Mouse (Mus musculus) cerebellum, postnatal 25 days (tissue): ENCODE data around the gene Serpina16.
A peak's percentile ranks its signal among the peaks of the same experiment; 100 is the strongest.

Source experiments
- DNase-seq, 2 experiments: peaks; one replicate each; pipeline ENCODE4 v3.0.0; 2021; ENCODE audit warnings: mixed read lengths in 2 of 2

Serpina16 gene

GRCm38 (mm10) chr12:103656848-103657626 lies 18.9 kb downstream of the Serpina16 start, which contains the start of gene Serpina6:
Serpina6 (minus strand) TSS chr12:103657212.
- DNase-seq: no peak

- DNase-seq: no peak
Measured at GRCm38 (mm10) chr12:103655123-103656044, 20.6 kb downstream of the Serpina16 start.

DNA sequence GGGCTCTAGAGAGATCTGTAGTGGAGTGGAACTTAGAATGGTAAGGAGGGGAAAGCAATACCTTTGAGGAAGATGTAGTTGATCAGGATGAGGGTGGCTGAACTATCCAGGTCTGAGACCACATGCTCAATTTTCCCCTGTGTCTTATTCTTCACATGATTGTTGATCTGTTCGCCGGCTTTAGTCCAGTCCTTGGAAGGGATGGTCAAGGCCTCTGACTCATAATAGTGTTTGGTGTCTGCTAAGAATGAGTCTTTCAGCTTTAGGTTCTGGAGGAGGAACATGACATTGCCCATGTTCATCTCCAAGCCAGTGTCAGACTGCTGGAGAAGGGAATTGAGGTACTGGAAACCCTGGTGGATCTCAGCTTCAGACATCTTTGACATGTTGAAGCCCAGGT lies 22.1 kb downstream of the Serpina16 start:
- no peak for DNase-seq

DNA sequence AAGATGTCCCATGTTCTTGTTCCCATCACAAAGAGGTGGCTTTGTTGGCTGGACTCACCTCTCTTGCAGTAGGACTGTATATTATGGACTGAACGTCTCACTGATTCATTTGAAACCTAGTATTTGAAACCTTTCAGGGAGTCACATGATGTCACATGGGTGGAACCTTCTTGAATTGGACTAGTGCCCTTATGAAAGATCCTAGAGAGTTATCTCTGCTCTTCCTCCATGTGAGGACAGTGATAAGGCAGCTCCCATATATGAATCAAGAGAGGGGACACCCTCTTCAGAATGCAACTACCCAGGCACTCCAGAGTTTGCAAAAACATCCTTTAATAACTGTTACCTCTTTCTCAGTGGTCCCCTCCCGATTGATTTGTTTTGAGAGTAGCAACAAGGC lies 29.6 kb downstream of the Serpina16 start:
- no peak for DNase-seq

- no peak for DNase-seq
Measured at GRCm38 (mm10) chr12:103644601-103645000, 31.3 kb downstream of the Serpina16 start.

- DNase-seq: no peak
Measured at GRCm38 (mm10) chr12:103643818-103644217, 32.1 kb downstream of the Serpina16 start.

DNA sequence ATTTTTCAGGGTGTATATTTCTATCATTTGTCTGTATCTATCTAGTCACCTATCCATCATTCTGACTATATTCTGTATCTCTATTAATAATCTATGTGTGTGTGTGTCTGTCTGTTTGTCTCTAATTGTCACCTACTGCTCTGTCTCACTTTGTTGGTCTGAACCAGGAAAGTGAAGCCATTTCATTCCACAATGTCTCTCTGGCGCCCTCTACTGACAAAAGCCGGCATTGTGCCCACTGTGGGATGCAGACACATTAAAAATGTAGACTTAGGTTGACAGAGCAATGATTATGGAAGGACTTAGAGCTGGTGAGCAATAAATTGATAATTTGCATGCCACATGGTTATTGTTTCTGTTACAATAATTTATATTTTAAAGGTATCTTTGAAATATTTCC lies 32.6 kb downstream of the Serpina16 start:
- DNase-seq: peak; percentile 81 to 91

DNA sequence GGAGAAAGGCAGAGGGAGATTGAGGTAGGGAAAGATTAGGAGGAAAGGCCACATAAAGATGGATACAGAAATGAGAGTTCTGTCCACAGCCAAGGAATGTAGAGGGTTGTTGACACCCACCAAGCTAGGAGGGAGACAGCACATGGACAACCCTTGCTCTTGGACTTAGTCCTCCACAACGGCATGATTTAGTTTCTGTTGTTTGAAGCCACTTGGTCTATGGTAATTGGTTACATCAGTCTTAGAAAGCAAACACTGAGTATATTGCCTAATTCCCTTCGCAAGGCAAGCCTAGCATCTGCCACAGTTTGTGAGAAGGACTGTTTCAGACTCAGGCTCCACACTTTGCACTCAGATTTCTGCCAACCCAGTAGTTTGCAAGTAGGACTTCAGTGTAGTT lies 40.1 kb downstream of the Serpina16 start:
- DNase-seq: no peak

- DNase-seq: no peak
Measured at GRCm38 (mm10) chr12:103634430-103634829, 41.5 kb downstream of the Serpina16 start.

DNA sequence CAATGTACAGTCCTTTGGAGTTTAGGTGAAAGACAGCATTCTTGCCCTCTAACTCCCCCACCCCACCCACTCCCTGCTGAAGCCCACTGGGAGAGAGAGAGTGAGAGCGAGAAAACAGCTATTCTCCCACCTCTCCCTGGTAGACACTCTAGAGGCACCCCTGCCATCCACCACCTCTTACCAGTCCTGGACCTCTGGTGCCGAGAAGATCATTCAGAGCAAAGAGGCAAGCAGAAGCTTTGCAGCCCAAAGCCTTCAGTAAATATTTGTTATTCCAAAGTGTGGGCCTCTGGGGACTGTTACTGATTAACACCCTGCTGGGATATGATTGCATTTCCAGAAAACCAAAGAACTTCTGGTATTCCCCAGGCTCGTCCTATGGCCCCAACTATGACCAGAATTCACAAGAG lies 44.7 kb downstream of the Serpina16 start, which contains the start of gene Serpina10:
Gene Serpina10 (minus strand): TSS at position 242 of the 410 bp plus-strand sequence.
- DNase-seq: no peak
